Mouse (Mus musculus) neural tube, embryonic 11.5 days (tissue): ENCODE results near the gene Fam213a. TPM values are rescaled to one million over a fixed set of nuclear protein-coding genes. Genes with fewer than 3 reads are reported as not detected.

ENCODE experiments used
- polyA plus RNA-seq: library from polyadenylated mRNA; unstranded; fragments of >200 nt; fragmentation: Nextera tagmentation; extraction: Ambion mirVana; gene quantifications from 2 replicates; pipeline ENCODE4 v1.2.1, GENCODE M21; 2014

Gene Fam213a
- polyA plus RNA-seq, 1 experiment from 2014 or later = 48.5 TPM

Other genes with a start within 250 kb of the Fam213a start
- gene Sh2d4b, start 120.5 kb downstream of the Fam213a start, polyA plus RNA-seq = 1.5 and 1.6 TPM in 2 replicates
- gene Tspan14, start 47.0 kb downstream of the Fam213a start, polyA plus RNA-seq = 118 and 125 TPM in 2 replicates
- 0.51 and 0.58 TPM in 2 replicates for gene Dydc2, start 55.4 kb upstream of the Fam213a start, polyA plus RNA-seq
- not detected in 2 replicates for gene Dydc1, start 59.1 kb upstream of the Fam213a start, polyA plus RNA-seq
- gene Mat1a, start 91.2 kb upstream of the Fam213a start, polyA plus RNA-seq = not detected in 2 replicates
- gene Sftpa1, start 118.0 kb upstream of the Fam213a start, polyA plus RNA-seq = not detected in 2 replicates
- not detected in 2 replicates for gene Mbl1, start 137.7 kb upstream of the Fam213a start, polyA plus RNA-seq
- not detected in 2 replicates for gene Sftpd, start 171.4 kb upstream of the Fam213a start, polyA plus RNA-seq